Mouse (Mus musculus): ENCODE measurements around the gene Abcc9. TPM values are rescaled to one million over a fixed set of nuclear protein-coding genes. Genes with fewer than 3 reads are reported as not detected.
A peak's percentile ranks its signal among the peaks of the same experiment; 100 is the strongest.

Gene Abcc9
- polyA plus RNA-seq, 1 experiment from 2014 or later, result 7.3 TPM

- H3K36me3 ChIP-seq (ENCODE audit: control insufficient read depth, insufficient read depth, low read length), result no peaks in the 10 kb centered on the region
- 73% methylated on average over 10 of the region's 10 CpGs for WGBS
- no peak overlapping the region for H3K4me2 ChIP-seq (replicated peaks; ENCODE audit: low read depth, low read length)
- no peaks in the 10 kb centered on the region for H3K4me1 ChIP-seq (ENCODE audit: control insufficient read depth, insufficient read depth, low read length)
- no peaks in the 10 kb centered on the region for H3K27me3 ChIP-seq (ENCODE audit: control insufficient read depth, insufficient read depth, low read length)
- H3K27ac ChIP-seq (ENCODE audit: low read depth, low read length), result no peak overlapping the region
- ATAC-seq (ENCODE audit: low FRiP score, low TSS enrichment), result no peak
- H3K9me3 ChIP-seq (ENCODE audit: control insufficient read depth, low read length), result no peaks in the 10 kb centered on the region
- no peak overlapping the region for H3K4me3 ChIP-seq (ENCODE audit: low read length)
- no peak overlapping the region for H3K9ac ChIP-seq (ENCODE audit: low read depth, low read length)
Measured at GRCm38 (mm10) chr6:142614324-142614723, 87.8 kb downstream of the Abcc9 start.

- ATAC-seq (ENCODE audit: low FRiP score, low TSS enrichment), result no peak
- 83% methylated on average over 8 of the region's 8 CpGs for WGBS
Measured at GRCm38 (mm10) chr6:142612366-142612765, 89.7 kb downstream of the Abcc9 start.

GRCm38 (mm10) chr6:142609401-142610373, 92.4 kb downstream of the Abcc9 start:
- 49% methylated on average over 9 of the region's 9 CpGs for WGBS
- no peaks in the 10 kb centered on the region for H3K4me1 ChIP-seq (ENCODE audit: control insufficient read depth, insufficient read depth, low read length)
- H3K9me3 ChIP-seq (ENCODE audit: control insufficient read depth, low read length), result no peaks in the 10 kb centered on the region
- H3K27me3 ChIP-seq (ENCODE audit: control insufficient read depth, insufficient read depth, low read length), result no peaks in the 10 kb centered on the region
- no peaks in the 10 kb centered on the region for H3K36me3 ChIP-seq (ENCODE audit: control insufficient read depth, insufficient read depth, low read length)
- no peak overlapping the region for H3K4me3 ChIP-seq (ENCODE audit: low read length)
- H3K4me2 ChIP-seq (replicated peaks; ENCODE audit: low read depth, low read length), result no peak overlapping the region
- no peak overlapping the region for H3K9ac ChIP-seq (ENCODE audit: low read depth, low read length)
- H3K27ac ChIP-seq (ENCODE audit: low read depth, low read length), result no peak overlapping the region; the same call in 1 of the 2 replicates
- peak; percentile 60; the same call in 1 of the 2 replicates for ATAC-seq (ENCODE audit: low FRiP score, low TSS enrichment)

More at GRCm38 (mm10) chr6:142612366-142612765, 89.7 kb downstream of the Abcc9 start:
- Histone ChIP-seq H3K9me3 (ENCODE audit: control insufficient read depth, low read length) (no peaks in the 10 kb centered on the region), H3K4me2 (replicated peaks; ENCODE audit: low read depth, low read length) (no peak overlapping the region), H3K4me3 (ENCODE audit: low read length) (no peak overlapping the region), H3K27me3 (ENCODE audit: control insufficient read depth, insufficient read depth, low read length) (no peaks in the 10 kb centered on the region), H3K4me1 (ENCODE audit: control insufficient read depth, insufficient read depth, low read length) (no peaks in the 10 kb centered on the region), H3K36me3 (ENCODE audit: control insufficient read depth, insufficient read depth, low read length) (no peaks in the 10 kb centered on the region), H3K27ac (ENCODE audit: low read depth, low read length) (no peak overlapping the region), H3K9ac (ENCODE audit: low read depth, low read length) (no peak overlapping the region)

- 61% methylated on average over 7 of the region's 7 CpGs for WGBS
- Histone ChIP-seq H3K9ac (ENCODE audit: low read depth, low read length) (no peak overlapping the region), H3K9me3 (ENCODE audit: control insufficient read depth, low read length) (no peaks in the 10 kb centered on the region), H3K4me1 (ENCODE audit: control insufficient read depth, insufficient read depth, low read length) (no peaks in the 10 kb centered on the region), H3K4me3 (ENCODE audit: low read length) (no peak overlapping the region), H3K27me3 (ENCODE audit: control insufficient read depth, insufficient read depth, low read length) (no peaks in the 10 kb centered on the region), H3K4me2 (replicated peaks; ENCODE audit: low read depth, low read length) (no peak overlapping the region), H3K36me3 (ENCODE audit: control insufficient read depth, insufficient read depth, low read length) (no peaks in the 10 kb centered on the region), H3K27ac (ENCODE audit: low read depth, low read length) (no peak overlapping the region)
- ATAC-seq (ENCODE audit: low FRiP score, low TSS enrichment), result no peak
Measured at GRCm38 (mm10) chr6:142607080-142607479, 95.0 kb downstream of the Abcc9 start.

GRCm38 (mm10) chr6:142602772-142603171, 99.3 kb downstream of the Abcc9 start:
- no peak overlapping the region for H3K9ac ChIP-seq (ENCODE audit: low read depth, low read length)
- H3K36me3 ChIP-seq (ENCODE audit: control insufficient read depth, insufficient read depth, low read length), result no peaks in the 10 kb centered on the region
- no peaks in the 10 kb centered on the region for H3K4me1 ChIP-seq (ENCODE audit: control insufficient read depth, insufficient read depth, low read length)
- H3K9me3 ChIP-seq (ENCODE audit: control insufficient read depth, low read length), result no peaks in the 10 kb centered on the region
- H3K27me3 ChIP-seq (ENCODE audit: control insufficient read depth, insufficient read depth, low read length), result no peaks in the 10 kb centered on the region
- no peak overlapping the region for H3K27ac ChIP-seq (ENCODE audit: low read depth, low read length)
- no peak overlapping the region for H3K4me2 ChIP-seq (replicated peaks; ENCODE audit: low read depth, low read length)
- H3K4me3 ChIP-seq (ENCODE audit: low read length), result no peak overlapping the region
- 56% methylated on average over 6 of the region's 6 CpGs for WGBS
- no peak for ATAC-seq (ENCODE audit: low FRiP score, low TSS enrichment)

- ATAC-seq (ENCODE audit: low FRiP score, low TSS enrichment), result no peak
- Histone ChIP-seq H3K27me3 (ENCODE audit: control insufficient read depth, insufficient read depth, low read length) (no peaks in the 10 kb centered on the region), H3K36me3 (ENCODE audit: control insufficient read depth, insufficient read depth, low read length) (no peaks in the 10 kb centered on the region), H3K4me3 (ENCODE audit: low read length) (no peak overlapping the region), H3K9me3 (ENCODE audit: control insufficient read depth, low read length) (no peaks in the 10 kb centered on the region), H3K4me2 (replicated peaks; ENCODE audit: low read depth, low read length) (no peak overlapping the region), H3K9ac (ENCODE audit: low read depth, low read length) (no peak overlapping the region), H3K27ac (ENCODE audit: low read depth, low read length) (no peak overlapping the region), H3K4me1 (ENCODE audit: control insufficient read depth, insufficient read depth, low read length) (no peaks in the 10 kb centered on the region)
- WGBS, result 74% methylated on average over 4 of the region's 4 CpGs
Measured at GRCm38 (mm10) chr6:142578831-142579230, 123.3 kb downstream of the Abcc9 start.

GRCm38 (mm10) chr6:142577801-142578200, 124.3 kb downstream of the Abcc9 start:
- Histone ChIP-seq H3K4me1 (ENCODE audit: control insufficient read depth, insufficient read depth, low read length) (no peaks in the 10 kb centered on the region; the same call in 1 of the 2 replicates), H3K9me3 (ENCODE audit: control insufficient read depth, low read length) (no peaks in the 10 kb centered on the region), H3K4me2 (replicated peaks; ENCODE audit: low read depth, low read length) (no peak overlapping the region), H3K27me3 (ENCODE audit: control insufficient read depth, insufficient read depth, low read length) (no peaks in the 10 kb centered on the region), H3K4me3 (ENCODE audit: low read length) (no peak overlapping the region), H3K9ac (ENCODE audit: low read depth, low read length) (no peak overlapping the region), H3K36me3 (ENCODE audit: control insufficient read depth, insufficient read depth, low read length) (no peaks in the 10 kb centered on the region), H3K27ac (ENCODE audit: low read depth, low read length) (no peak overlapping the region)
- no peak for ATAC-seq (ENCODE audit: low FRiP score, low TSS enrichment)
- 75% methylated on average over 6 of the region's 6 CpGs for WGBS

- H3K27me3 ChIP-seq (ENCODE audit: control insufficient read depth, insufficient read depth, low read length), result peaks cover 19% of the 10 kb centered on the region
- no peak for ATAC-seq (ENCODE audit: low FRiP score, low TSS enrichment)
- no peaks in the 10 kb centered on the region for H3K36me3 ChIP-seq (ENCODE audit: control insufficient read depth, insufficient read depth, low read length)
- no peak overlapping the region for H3K27ac ChIP-seq (ENCODE audit: low read depth, low read length)
- no peak overlapping the region for H3K4me2 ChIP-seq (replicated peaks; ENCODE audit: low read depth, low read length)
- WGBS, result 60% methylated on average over 6 of the region's 6 CpGs
- H3K4me3 ChIP-seq (ENCODE audit: low read length), result no peak overlapping the region
- no peaks in the 10 kb centered on the region for H3K9me3 ChIP-seq (ENCODE audit: control insufficient read depth, low read length)
- H3K4me1 ChIP-seq (ENCODE audit: control insufficient read depth, insufficient read depth, low read length), result no peaks in the 10 kb centered on the region; the same call in 1 of the 2 replicates
- H3K9ac ChIP-seq (ENCODE audit: low read depth, low read length), result no peak overlapping the region
Measured at GRCm38 (mm10) chr6:142572876-142573275, 129.2 kb downstream of the Abcc9 start.
